Mouse (Mus musculus): ENCODE data around the gene Vmn1r218. TPM values are rescaled to one million over a fixed set of nuclear protein-coding genes. Genes with fewer than 3 reads are reported as not detected.
"Not testable (repeated sequence)": the region's sequence is repeated elsewhere in the genome, so short reads cannot be mapped to it uniquely, and the experiment has no call there.

Vmn1r218 gene
- total and polyA plus RNA-seq, 3 experiments, result not detected

- Histone ChIP-seq H3K36me3 (replicated peaks in 1 of 2; ENCODE audit: control insufficient read depth in 1 of 2, insufficient read depth in 1 of 2, low read length in 1 of 2) (no peaks in the 10 kb centered on the region), H3K9me3 (replicated peaks; ENCODE audit: low read length) (no peaks in the 10 kb centered on the region), H3K4me3 (replicated peaks in 1 of 3; ENCODE audit: low read depth in 2 of 3, low read length in 2 of 3, poor library complexity in 1 of 3) (no peak overlapping the region), H3K79me2 (replicated peaks; ENCODE audit: control insufficient read depth, extremely low read depth, insufficient read depth, poor library complexity, severe bottlenecking) (no peaks in the 10 kb centered on the region), H3K27ac (ENCODE audit: insufficient read depth, low read depth) (no peak overlapping the region), H3K9ac (ENCODE audit: insufficient read depth, low read depth) (no peak overlapping the region), H3K4me1 (ENCODE audit: control insufficient read depth in 1 of 2, insufficient read depth in 2 of 2) (no peaks in the 10 kb centered on the region), H3K4me2 (ENCODE audit: insufficient read depth, low read depth, poor library complexity, severe bottlenecking) (no peak overlapping the region), H3K27me3 (replicated peaks) (no peaks in the 10 kb centered on the region)
- DNase-seq (ENCODE audit: extremely low read depth), result no peak
- dilution Hi-C loops (cut with MboI; ENCODE audit: extremely low pct_ligation_motif_present, extremely low pct_unique_long_range_greater_than_20kb, low sequenced_read_pairs) (no loop called here), in situ Hi-C loops (cut with MboI; ENCODE audit: low pct_ligation_motif_present, low pct_unique_long_range_greater_than_20kb, low sequenced_read_pairs) (no loop called here)
- TF ChIP-seq NRF1 (IDR thresholded peaks at IDR 0.05; ENCODE audit: low read depth, low read length) (no peak), MAX (IDR thresholded peaks at IDR 0.05; ENCODE audit: low read length) (no peak), JUN (IDR thresholded peaks at IDR 0.05; ENCODE audit: insufficient read depth, low read depth, low read length) (no peak), UBTF (IDR thresholded peaks at IDR 0.05; ENCODE audit: low read depth, low read length) (no peak), USF1 (IDR thresholded peaks at IDR 0.05; ENCODE audit: low read depth, low read length) (no peak), ZKSCAN1 (IDR thresholded peaks at IDR 0.05; ENCODE audit: borderline replicate concordance, low read depth, low read length) (no peak), NELFE (IDR thresholded peaks at IDR 0.05; ENCODE audit: low read depth, low read length) (no peak), MYC (IDR thresholded peaks at IDR 0.05; ENCODE audit: low read depth, low read length) (no peak), GABPA (IDR thresholded peaks at IDR 0.05; ENCODE audit: insufficient replicate concordance, low read depth, low read length) (no peak), MAZ (IDR thresholded peaks at IDR 0.05; ENCODE audit: low read depth, low read length) (no peak), ZC3H11A (IDR thresholded peaks at IDR 0.05; ENCODE audit: low read depth, low read length) (no peak), CTCF (conservative IDR thresholded peaks at IDR 0.05 in 1 of 2, IDR thresholded peaks at IDR 0.05 in 1 of 2; ENCODE audit: low read depth in 2 of 2, low read length in 2 of 2) (no peak), BHLHE40 (IDR thresholded peaks at IDR 0.05; ENCODE audit: low read depth, low read length) (no peak), ZMIZ1 (IDR thresholded peaks at IDR 0.05; ENCODE audit: low read depth, low read length) (no peak), EP300 (IDR thresholded peaks at IDR 0.05; ENCODE audit: low read length) (no peak)
These were observed 24.9 kb downstream of the Vmn1r218 start for GRCm38 (mm10) chr13:23157848-23158247.

- no peak within 1 kb of the TSS for H3K4me2 ChIP-seq (ENCODE audit: insufficient read depth, low read depth, poor library complexity, severe bottlenecking)
- no peaks in the 10 kb centered on the region for H3K36me3 ChIP-seq (replicated peaks in 1 of 2; ENCODE audit: control insufficient read depth in 1 of 2, insufficient read depth in 1 of 2, low read length in 1 of 2)
- H3K9me3 ChIP-seq (replicated peaks; ENCODE audit: low read length), result no peaks in the 10 kb centered on the region
- no peak for DNase-seq (ENCODE audit: extremely low read depth)
- H3K27ac ChIP-seq (ENCODE audit: insufficient read depth, low read depth), result no peak within 1 kb of the TSS
- no peak within 1 kb of the TSS for H3K9ac ChIP-seq (ENCODE audit: insufficient read depth, low read depth)
- dilution Hi-C loops (cut with MboI; ENCODE audit: extremely low pct_ligation_motif_present, extremely low pct_unique_long_range_greater_than_20kb, low sequenced_read_pairs) (no loop called here), in situ Hi-C loops (cut with MboI; ENCODE audit: low pct_ligation_motif_present, low pct_unique_long_range_greater_than_20kb, low sequenced_read_pairs) (no loop called here)
- H3K79me2 ChIP-seq (replicated peaks; ENCODE audit: control insufficient read depth, extremely low read depth, insufficient read depth, poor library complexity, severe bottlenecking), result no peaks in the 10 kb centered on the region
- H3K27me3 ChIP-seq (replicated peaks), result no peaks in the 10 kb centered on the region
- TF ChIP-seq JUND (conservative IDR thresholded peaks at IDR 0.05; ENCODE audit: low read depth, low read length), result no peak
- TF ChIP-seq HCFC1 (IDR thresholded peaks at IDR 0.05; ENCODE audit: low read depth, low read length), result no peak
- no peak for TF ChIP-seq MEF2A (IDR thresholded peaks at IDR 0.05; ENCODE audit: borderline replicate concordance, low read depth, low read length)
- TF ChIP-seq CHD1 (IDR thresholded peaks at IDR 0.05; ENCODE audit: low read depth, low read length), result no peak
- no peak for TF ChIP-seq SIN3A (IDR thresholded peaks at IDR 0.05; ENCODE audit: low read length)
- H3K4me1 ChIP-seq (ENCODE audit: control insufficient read depth in 1 of 2, insufficient read depth in 2 of 2), result no peaks in the 10 kb centered on the region
- no peak within 1 kb of the TSS for H3K4me3 ChIP-seq (replicated peaks in 1 of 3; ENCODE audit: low read depth in 2 of 3, low read length in 2 of 3, poor library complexity in 1 of 3)
These were observed 26.1 kb downstream of the Vmn1r218 start, which contains the start of gene Vmn1r219 for GRCm38 (mm10) chr13:23159012-23159411. Gene Vmn1r219, plus strand, starts transcription at chr13:23159312.

- H3K4me1 ChIP-seq (ENCODE audit: control insufficient read depth in 1 of 2, insufficient read depth in 2 of 2); dilution Hi-C loops (cut with MboI; ENCODE audit: extremely low pct_ligation_motif_present, extremely low pct_unique_long_range_greater_than_20kb, low sequenced_read_pairs); H3K36me3 ChIP-seq (replicated peaks in 1 of 2; ENCODE audit: control insufficient read depth in 1 of 2, insufficient read depth in 1 of 2, low read length in 1 of 2); DNase-seq (ENCODE audit: extremely low read depth); H3K9ac ChIP-seq (ENCODE audit: insufficient read depth, low read depth); H3K79me2 ChIP-seq (replicated peaks; ENCODE audit: control insufficient read depth, extremely low read depth, insufficient read depth, poor library complexity, severe bottlenecking); H3K27me3 ChIP-seq (replicated peaks); H3K27ac ChIP-seq (ENCODE audit: insufficient read depth, low read depth); H3K9me3 ChIP-seq (replicated peaks; ENCODE audit: low read length); H3K4me3 ChIP-seq (replicated peaks in 1 of 3; ENCODE audit: low read depth in 2 of 3, low read length in 2 of 3, poor library complexity in 1 of 3); in situ Hi-C loops (cut with MboI; ENCODE audit: low pct_ligation_motif_present, low pct_unique_long_range_greater_than_20kb, low sequenced_read_pairs); H3K4me2 ChIP-seq (ENCODE audit: insufficient read depth, low read depth, poor library complexity, severe bottlenecking): not testable (repeated sequence)
These were observed 33.5 kb downstream of the Vmn1r218 start for GRCm38 (mm10) chr13:23166471-23166870.
